Mouse (Mus musculus) brown adipose tissue, adult 24 weeks (tissue): ENCODE data around the gene Taf1c. TPM values are rescaled to one million over a fixed set of nuclear protein-coding genes. Genes with fewer than 3 reads are reported as not detected.

Experiments used
- H3K27ac ChIP-seq: fragments of 200-500 bp; replicated peaks from 2 replicates; pipeline ENCODE4 v1.5.1; 2012; ENCODE audit warnings: low read depth, mild to moderate bottlenecking, low read length
- H3K4me1 ChIP-seq: fragments of 200-500 bp; 2 replicates; pipeline ENCODE4 v1.6.1; 2012; ENCODE audit warnings: low read length, mixed read lengths; ENCODE audit not compliant: control insufficient read depth, insufficient read depth, insufficient read length
- H3K4me3 ChIP-seq: fragments of 200-500 bp; 2 replicates; pipeline ENCODE4 v1.5.1; 2012; ENCODE audit warnings: low read depth, mild to moderate bottlenecking, low read length, moderate library complexity; ENCODE audit not compliant: insufficient read depth
- polyA plus RNA-seq: library from polyadenylated mRNA; stranded (reverse); fragments of >200 nt; gene quantifications from 2 replicates; pipeline ENCODE4 v1.2.4, GENCODE M21; 2012; ENCODE audit not compliant: missing spikeins, insufficient read depth, insufficient read length

Gene Taf1c
- polyA plus RNA-seq: 0.92 and 1.8 TPM in 2 replicates

- peak within 1 kb of the TSS; percentile 74 for H3K4me3 ChIP-seq
- H3K27ac ChIP-seq: peak within 1 kb of the TSS; percentile 40
- H3K4me1 ChIP-seq: no peaks in the 10 kb centered on the region
Observed at GRCm38 (mm10) chr8:119604996-119605395, at the start of gene Taf1c. Taf1c (minus strand) TSS chr8:119605222.

GRCm38 (mm10) chr8:119651324-119651723 lies 46.3 kb upstream of the Taf1c start:
- Histone ChIP-seq H3K27ac (no peak overlapping the region), H3K4me1 (no peaks in the 10 kb centered on the region), H3K4me3 (no peak overlapping the region)

DNA sequence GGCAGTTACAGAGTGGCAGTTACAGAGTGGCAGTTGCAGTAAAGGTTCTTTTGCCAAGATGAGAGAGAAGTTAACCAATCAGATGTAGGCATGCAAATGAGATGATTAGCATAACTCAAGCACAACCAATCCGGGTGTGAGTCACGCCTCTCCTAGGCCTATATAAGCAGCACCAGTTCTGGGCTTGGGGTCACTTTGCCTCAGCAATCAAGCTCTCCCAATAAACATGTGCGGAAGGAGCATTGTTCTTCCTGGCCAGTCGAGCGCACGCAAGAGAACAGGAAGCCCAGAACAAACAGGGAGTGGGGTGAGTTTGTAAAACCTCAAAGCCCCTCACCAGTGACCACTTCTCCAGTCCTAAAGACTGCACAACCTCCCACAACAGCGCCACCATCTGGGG lies 41.8 kb upstream of the Taf1c start:
- Histone ChIP-seq H3K4me1 (no peaks in the 10 kb centered on the region), H3K27ac (no peak overlapping the region), H3K4me3 (no peak overlapping the region)

DNA sequence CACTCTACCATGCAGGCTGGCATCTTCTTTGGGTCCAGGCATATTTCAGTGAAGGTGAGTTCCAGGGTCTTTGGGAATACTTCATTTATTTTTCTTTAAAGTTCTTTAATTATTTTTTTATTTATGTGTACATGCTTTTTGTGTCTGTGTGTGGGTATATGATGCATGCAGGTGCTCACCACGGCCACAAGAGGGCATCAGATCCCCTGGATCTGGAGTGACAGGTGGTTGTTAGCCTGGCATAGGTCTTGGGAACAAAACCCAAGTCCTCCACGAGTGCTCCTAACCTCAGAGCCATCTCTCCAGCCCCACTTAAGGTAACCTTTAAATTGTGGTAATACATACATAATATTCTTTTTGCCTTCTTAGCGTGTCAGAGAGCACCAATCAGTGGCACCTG lies 41.2 kb upstream of the Taf1c start:
- Histone ChIP-seq H3K4me1 (no peaks in the 10 kb centered on the region), H3K4me3 (no peak overlapping the region), H3K27ac (no peak overlapping the region)

DNA sequence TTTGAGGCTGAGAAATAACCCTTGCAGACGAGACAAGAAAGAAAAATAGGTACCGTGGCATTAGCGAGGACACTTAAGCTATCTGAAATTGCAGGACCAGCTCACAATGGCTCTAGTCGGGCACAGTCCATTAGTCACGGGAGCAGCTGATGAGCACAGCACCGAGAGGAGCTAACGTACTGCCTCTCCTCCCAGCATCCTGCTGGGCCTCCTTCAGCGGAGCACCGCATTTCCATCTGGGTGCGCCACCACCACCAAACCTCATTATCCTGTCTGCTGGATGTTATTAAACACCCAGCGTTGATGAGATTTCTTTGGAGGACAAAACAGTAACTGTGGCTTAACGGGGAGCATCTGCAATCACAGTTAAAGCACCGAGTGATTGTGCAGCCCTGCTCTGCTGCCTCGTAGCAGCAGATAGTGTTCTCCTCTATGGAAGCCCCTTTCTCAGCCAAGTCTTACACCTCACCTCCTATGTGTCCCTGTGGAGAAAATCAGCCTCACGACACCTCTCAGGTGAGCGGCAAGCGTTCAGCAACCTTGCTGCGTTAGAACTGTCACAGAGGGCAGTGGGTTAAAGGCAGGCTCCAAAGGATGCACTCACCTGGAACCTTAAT lies 40.1 kb upstream of the Taf1c start:
- Histone ChIP-seq H3K27ac (no peak overlapping the region), H3K4me3 (no peak overlapping the region), H3K4me1 (no peaks in the 10 kb centered on the region)

DNA sequence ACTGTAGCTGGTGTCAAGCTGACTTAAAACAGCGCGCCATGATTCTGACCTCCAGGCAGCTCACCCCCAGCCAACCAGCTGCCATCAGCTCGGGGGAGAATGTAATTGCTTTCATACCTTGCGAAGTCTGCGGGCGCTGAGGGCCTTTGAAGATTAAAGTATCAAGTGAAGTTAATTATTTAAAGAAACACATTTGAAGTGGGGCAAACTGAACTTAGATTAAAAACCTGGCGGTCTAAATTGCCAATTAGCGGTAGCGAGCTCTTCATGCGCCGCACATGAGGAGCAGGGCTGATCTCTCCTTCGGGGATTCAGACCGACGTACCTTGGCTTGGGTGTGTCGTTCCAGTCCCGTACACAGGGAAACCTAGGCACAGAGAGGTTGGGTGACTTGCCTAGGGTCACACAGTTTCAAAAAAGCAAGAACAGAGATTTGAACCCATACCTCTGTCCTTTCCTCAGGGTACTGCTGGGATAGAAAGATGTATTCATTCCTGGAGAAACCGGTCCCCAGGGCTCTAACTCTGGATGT lies 39.5 kb upstream of the Taf1c start:
- Histone ChIP-seq H3K27ac (no peak overlapping the region), H3K4me1 (no peaks in the 10 kb centered on the region), H3K4me3 (no peak overlapping the region)

DNA sequence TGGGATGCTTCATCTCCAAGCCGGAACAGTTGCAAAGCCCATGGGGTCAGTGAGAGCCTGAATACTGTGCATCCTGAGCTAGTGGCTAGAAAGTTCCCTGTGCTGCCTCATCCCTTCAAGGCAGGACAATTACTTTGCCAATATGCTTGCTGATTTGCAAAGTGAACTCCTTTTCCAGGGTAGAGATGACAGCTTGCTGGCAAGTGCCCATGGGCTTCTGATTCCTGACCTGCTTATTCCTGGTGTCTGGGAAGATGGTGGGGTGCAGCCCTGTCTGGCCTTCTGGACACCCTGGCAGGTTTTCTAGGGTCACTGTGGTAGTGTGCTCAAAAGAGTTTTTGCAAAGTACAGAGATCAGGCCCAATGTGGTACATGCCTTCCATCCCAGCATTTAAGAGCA lies 37.9 kb upstream of the Taf1c start:
- Histone ChIP-seq H3K4me1 (no peaks in the 10 kb centered on the region), H3K27ac (no peak overlapping the region), H3K4me3 (no peak overlapping the region)

GRCm38 (mm10) chr8:119641058-119641457 lies 36.0 kb upstream of the Taf1c start:
- no peak overlapping the region for H3K4me3 ChIP-seq
- no peak overlapping the region for H3K27ac ChIP-seq
- H3K4me1 ChIP-seq: 0 out of 2 replicates have a peak, but pooled peaks cover 6% of the 10 kb centered on the region

GRCm38 (mm10) chr8:119639798-119640197 lies 34.8 kb upstream of the Taf1c start:
- Histone ChIP-seq H3K27ac (no peak overlapping the region), H3K4me3 (no peak overlapping the region), H3K4me1 (peaks cover 14% of the 10 kb centered on the region)

- Histone ChIP-seq H3K27ac (no peak overlapping the region), H3K4me3 (no peak overlapping the region), H3K4me1 (peaks cover 17% of the 10 kb centered on the region)
Observed at GRCm38 (mm10) chr8:119638261-119638660, 33.2 kb upstream of the Taf1c start.

- peaks cover 17% of the 10 kb centered on the region for H3K4me1 ChIP-seq
- no peak overlapping the region for H3K4me3 ChIP-seq
- peak overlapping the region; percentile 56 for H3K27ac ChIP-seq
Observed at GRCm38 (mm10) chr8:119637381-119637780, 32.4 kb upstream of the Taf1c start.

GRCm38 (mm10) chr8:119636766-119637165 lies 31.7 kb upstream of the Taf1c start:
- H3K27ac ChIP-seq: peak overlapping the region; percentile 56
- no peak overlapping the region for H3K4me3 ChIP-seq
- H3K4me1 ChIP-seq: peaks cover 17% of the 10 kb centered on the region

- H3K4me1 ChIP-seq: peaks cover 17% of the 10 kb centered on the region
- no peak overlapping the region for H3K4me3 ChIP-seq
- H3K27ac ChIP-seq: 0 out of 2 replicates have a peak overlapping the region, but pooled peaks have one; percentile 6
Observed at GRCm38 (mm10) chr8:119635958-119636357, 30.9 kb upstream of the Taf1c start.

- peaks cover 17% of the 10 kb centered on the region for H3K4me1 ChIP-seq
- H3K27ac ChIP-seq: peak within 1 kb of the TSS; percentile 38
- H3K4me3 ChIP-seq: no peak within 1 kb of the TSS
Observed at GRCm38 (mm10) chr8:119635378-119635777, 30.4 kb upstream of the Taf1c start, which contains the start of gene Kcng4. Kcng4 (minus strand) TSS chr8:119635680.

- Histone ChIP-seq H3K27ac (no peak overlapping the region), H3K4me3 (no peak overlapping the region), H3K4me1 (peaks cover 17% of the 10 kb centered on the region)
Observed at GRCm38 (mm10) chr8:119634616-119635336, 29.8 kb upstream of the Taf1c start.

DNA sequence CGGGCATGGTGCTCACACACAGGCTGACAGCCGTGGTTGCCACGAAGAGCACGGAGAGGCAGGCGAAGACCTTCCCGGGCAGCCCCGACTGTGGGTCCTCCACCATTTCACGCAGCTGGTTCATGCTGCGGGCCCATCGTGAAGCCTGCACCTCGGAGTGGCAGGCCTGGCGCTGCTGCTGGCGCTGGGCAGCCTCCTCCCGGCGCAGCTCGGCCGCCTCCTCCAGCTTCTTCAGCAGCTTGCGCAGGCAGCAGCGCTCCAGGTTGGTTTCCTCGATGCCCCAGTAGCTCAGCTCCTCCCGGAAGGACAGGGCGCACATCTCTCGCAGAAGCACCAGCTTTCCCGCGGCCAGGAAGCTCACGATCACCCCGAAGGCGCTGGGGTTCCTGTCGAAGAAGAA lies 27.9 kb upstream of the Taf1c start:
- peaks cover 17% of the 10 kb centered on the region for H3K4me1 ChIP-seq
- no peak overlapping the region for H3K27ac ChIP-seq

More for the DNA sequence above, 27.9 kb upstream of the Taf1c start:
- H3K4me3 ChIP-seq: no peak overlapping the region
